Mouse (Mus musculus): ENCODE measurements around the gene Paqr4. TPM values are rescaled to one million over a fixed set of nuclear protein-coding genes. Genes with fewer than 3 reads are reported as not detected.
"Not testable (repeated sequence)": the region's sequence is repeated elsewhere in the genome, so short reads cannot be mapped to it uniquely, and the experiment has no call there.

Paqr4 gene
- 54.3 and 58.2 TPM in 2 replicates for polyA plus RNA-seq (2015; fragmentation: Nextera tagmentation; extraction: Ambion mirVana)

DNA sequence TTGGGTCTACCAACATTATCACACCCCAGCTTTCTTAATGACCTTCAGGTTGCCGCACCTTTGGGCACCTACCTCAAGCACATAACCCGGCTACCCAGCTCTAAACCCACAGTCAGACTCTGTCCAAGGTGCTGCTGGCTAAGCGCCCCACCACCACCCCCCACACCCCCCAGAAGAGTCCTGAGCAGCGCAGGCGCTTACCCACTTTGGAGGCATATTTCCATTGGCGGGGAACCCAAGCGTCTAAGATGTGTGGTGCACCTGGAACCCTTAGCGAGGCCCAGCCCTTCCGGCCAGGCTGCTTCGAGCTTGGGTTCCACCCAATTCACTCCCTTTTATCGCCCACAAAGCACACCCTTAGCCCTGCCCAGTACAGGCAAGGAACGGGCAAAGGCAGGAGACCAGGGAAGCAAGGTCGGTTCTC is at the start of gene Paqr4:
TSS of gene Paqr4 (minus strand) at position 270 of the 424 bp plus-strand sequence.
- H3K27ac ChIP-seq: peak within 1 kb of the TSS; percentile 90
- H3K4me3 ChIP-seq: peak within 1 kb of the TSS; percentile 76
- no peak; the same call in none of the 2 replicates for ATAC-seq (ENCODE audit: low FRiP score)
- H3K9ac ChIP-seq: peak within 1 kb of the TSS; percentile 90
- 5% methylated on average over 13 of the region's 13 CpGs for WGBS
- H3K9me3 ChIP-seq: no peaks in the 10 kb centered on the region
- H3K4me2 ChIP-seq: peak within 1 kb of the TSS; percentile 88
- peaks cover 51% of the 10 kb centered on the region for H3K27me3 ChIP-seq
- peaks cover 22% of the 10 kb centered on the region for H3K36me3 ChIP-seq
- peaks cover 53% of the 10 kb centered on the region for H3K4me1 ChIP-seq (replicated peaks)

DNA sequence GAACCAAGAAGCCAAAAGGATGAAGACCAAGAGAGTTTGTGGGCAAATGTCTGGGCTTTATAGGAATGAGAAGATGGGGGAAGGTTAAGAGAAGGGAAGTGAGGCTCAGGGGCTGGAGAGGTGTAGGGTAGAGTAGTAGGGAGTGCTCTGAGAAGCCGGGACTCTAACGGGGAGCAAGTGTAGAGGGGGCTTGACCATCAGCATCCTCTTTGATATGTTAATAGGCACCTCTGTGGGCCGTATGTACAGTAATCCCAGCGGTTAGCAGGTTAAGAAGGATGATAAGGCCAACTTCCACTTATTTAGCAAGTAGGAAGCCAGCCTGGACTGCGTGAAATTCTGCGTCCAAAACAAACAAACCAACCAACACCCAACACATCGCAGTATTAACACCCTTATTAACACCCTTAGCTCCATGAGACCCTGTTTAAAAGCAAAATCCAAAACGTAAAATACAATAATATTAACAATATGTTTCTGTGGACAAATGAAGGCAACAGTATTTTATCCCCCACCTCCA is 49.1 kb upstream of the Paqr4 start:
- peaks cover 45% of the 10 kb centered on the region for H3K4me1 ChIP-seq (replicated peaks)
- H3K27ac ChIP-seq: peak overlapping the region; percentile 98
- H3K36me3 ChIP-seq: no peaks in the 10 kb centered on the region
- H3K27me3 ChIP-seq: no peaks in the 10 kb centered on the region
- no peak for ATAC-seq (ENCODE audit: low FRiP score)
- H3K9ac ChIP-seq: peak overlapping the region; percentile 85
- H3K4me3 ChIP-seq: peak overlapping the region; percentile 45
- H3K4me2 ChIP-seq: peak overlapping the region; percentile 75
- H3K9me3 ChIP-seq: no peaks in the 10 kb centered on the region
- WGBS: 16% methylated on average over 8 of the region's 8 CpGs

DNA sequence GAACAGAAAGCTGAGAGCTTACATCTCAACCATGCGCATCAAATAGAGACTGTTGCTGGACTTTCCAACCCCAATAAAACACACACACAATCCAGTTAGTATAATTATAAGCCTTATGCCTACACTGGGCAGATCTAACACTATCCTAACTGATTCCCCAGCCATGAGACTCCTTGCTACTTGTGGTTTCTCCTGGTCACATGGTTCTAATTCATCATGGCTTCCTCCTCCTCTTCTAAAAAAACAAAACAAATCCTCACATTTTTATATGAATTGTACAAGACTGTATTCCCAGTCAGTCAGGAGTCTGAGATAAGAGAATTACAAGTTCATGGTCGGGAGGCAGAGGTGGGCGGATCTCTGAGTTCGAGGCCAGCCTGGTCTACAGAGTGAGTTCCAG is 48.3 kb upstream of the Paqr4 start:
- no peak for ATAC-seq (ENCODE audit: low FRiP score)
- Histone ChIP-seq H3K9ac (no peak overlapping the region), H3K27me3 (no peaks in the 10 kb centered on the region), H3K4me2 (no peak overlapping the region), H3K9me3 (no peaks in the 10 kb centered on the region), H3K36me3 (no peaks in the 10 kb centered on the region), H3K27ac (no peak overlapping the region), H3K4me3 (no peak overlapping the region), H3K4me1 (replicated peaks) (peaks cover 45% of the 10 kb centered on the region)
- 89% methylated on average over 4 of the region's 4 CpGs for WGBS

DNA sequence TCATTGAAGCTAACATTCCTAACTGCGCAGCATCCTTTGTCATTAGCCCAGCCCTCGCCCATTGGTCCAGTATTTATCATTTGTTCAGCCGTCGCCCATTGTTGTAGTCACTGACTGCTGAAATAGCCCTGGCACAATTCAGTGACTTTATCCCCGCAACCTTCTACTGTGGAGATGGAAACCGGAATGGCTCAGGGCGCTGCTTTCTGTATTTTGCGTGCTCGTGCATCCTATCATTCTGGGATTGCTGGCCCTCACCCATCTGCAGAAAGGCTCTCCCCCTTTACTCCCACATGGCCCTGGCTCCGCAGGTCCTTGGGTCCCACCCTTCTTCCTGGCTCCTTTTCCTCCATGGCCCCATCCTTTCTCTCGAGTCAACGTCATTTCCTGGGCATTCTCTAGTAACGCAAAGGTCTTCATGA is 45.9 kb upstream of the Paqr4 start:
- H3K9me3 ChIP-seq: no peaks in the 10 kb centered on the region
- WGBS: 7% methylated on average over 13 of the region's 13 CpGs
- no peaks in the 10 kb centered on the region for H3K27me3 ChIP-seq
- H3K4me2 ChIP-seq: peak overlapping the region; percentile 70
- H3K4me3 ChIP-seq: peak overlapping the region; percentile 66
- peaks cover 33% of the 10 kb centered on the region for H3K4me1 ChIP-seq (replicated peaks)
- H3K9ac ChIP-seq: peak overlapping the region; percentile 89
- no peaks in the 10 kb centered on the region for H3K36me3 ChIP-seq
- H3K27ac ChIP-seq: peak overlapping the region; percentile 97
- ATAC-seq (ENCODE audit: low FRiP score): peak; percentile 74

DNA sequence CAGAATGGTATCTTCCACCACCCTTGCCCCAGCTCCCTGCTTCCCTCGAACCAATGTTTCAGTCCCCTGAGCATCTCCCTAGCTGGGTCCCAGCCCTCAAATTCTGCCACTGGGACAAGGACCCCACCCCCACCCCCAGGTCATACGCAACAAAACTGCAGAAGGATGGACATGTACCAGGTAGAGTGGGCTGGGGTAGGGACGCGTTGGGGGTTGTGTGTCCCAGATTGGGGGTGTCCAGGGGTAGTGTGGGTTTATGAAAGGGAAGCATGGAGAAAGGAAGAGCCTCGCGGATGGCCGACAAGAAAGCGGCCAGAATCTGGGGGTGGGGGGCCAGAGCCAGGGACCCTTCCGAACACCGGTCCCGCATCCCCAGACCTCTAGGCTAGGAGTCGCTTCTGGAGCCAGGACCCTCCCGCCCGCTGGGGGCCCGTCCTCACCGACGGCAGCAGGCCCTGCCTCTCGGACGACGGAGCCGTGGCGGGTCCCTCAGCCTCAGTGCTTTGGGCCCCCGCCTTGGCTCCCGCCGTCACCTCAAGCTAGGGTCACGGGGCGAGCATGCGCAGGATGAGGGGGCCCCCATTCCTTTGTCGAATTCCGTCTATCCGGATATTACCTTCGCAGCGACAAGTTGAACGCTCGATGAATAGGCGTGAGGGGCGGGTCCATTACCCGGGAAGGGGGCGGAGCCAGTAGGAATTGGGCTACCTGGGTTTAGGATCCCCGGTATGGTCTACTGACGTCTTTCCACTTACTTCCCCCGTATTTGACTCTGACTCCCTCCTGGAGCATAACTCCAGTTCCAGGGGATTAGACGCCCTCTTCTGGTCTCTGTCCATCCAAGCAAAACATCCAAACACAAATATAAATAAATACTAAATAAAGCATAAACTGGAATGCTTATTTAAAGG is 45.1 kb upstream of the Paqr4 start, which contains the start of gene Flywch2:
TSS of gene Flywch2 (minus strand) at position 521 of the 911 bp plus-strand sequence.
- Histone ChIP-seq H3K9me3 (no peaks in the 10 kb centered on the region), H3K27ac (peak within 1 kb of the TSS; percentile 97), H3K27me3 (no peaks in the 10 kb centered on the region), H3K4me2 (peak within 1 kb of the TSS; percentile 70), H3K36me3 (no peaks in the 10 kb centered on the region), H3K4me1 (replicated peaks) (peaks cover 26% of the 10 kb centered on the region), H3K9ac (peak within 1 kb of the TSS; percentile 89), H3K4me3 (peak within 1 kb of the TSS; percentile 66)
- WGBS: 2% methylated on average over 43 of the region's 43 CpGs
- ATAC-seq (ENCODE audit: low FRiP score): peak; percentile 90

DNA sequence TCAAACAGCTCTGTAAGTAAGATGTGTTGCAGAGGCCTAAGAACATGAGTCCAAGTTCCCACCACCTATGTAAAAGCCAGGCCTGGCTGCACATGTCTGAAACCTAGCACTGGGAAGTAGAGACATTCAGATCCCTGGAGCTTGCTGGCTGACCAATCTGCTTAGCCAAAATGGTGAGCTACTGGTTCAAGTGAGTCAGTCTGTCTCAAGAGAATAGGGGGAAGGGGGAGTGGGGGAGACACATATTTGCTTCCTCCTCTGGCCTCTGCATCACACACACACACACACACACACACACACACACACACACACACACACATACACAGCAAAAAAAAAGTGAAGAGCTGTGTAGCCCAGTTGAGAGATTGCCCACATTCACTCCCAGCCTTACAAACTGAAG is 42.7 kb upstream of the Paqr4 start:
- Histone ChIP-seq H3K27me3 (no peaks in the 10 kb centered on the region), H3K4me3 (no peak overlapping the region), H3K4me2 (no peak overlapping the region), H3K9me3 (no peaks in the 10 kb centered on the region), H3K9ac (no peak overlapping the region), H3K27ac (no peak overlapping the region), H3K4me1 (replicated peaks) (peaks cover 12% of the 10 kb centered on the region), H3K36me3 (peaks cover 7% of the 10 kb centered on the region; the same call in 1 of the 2 replicates)
- no peak for ATAC-seq (ENCODE audit: low FRiP score)

DNA sequence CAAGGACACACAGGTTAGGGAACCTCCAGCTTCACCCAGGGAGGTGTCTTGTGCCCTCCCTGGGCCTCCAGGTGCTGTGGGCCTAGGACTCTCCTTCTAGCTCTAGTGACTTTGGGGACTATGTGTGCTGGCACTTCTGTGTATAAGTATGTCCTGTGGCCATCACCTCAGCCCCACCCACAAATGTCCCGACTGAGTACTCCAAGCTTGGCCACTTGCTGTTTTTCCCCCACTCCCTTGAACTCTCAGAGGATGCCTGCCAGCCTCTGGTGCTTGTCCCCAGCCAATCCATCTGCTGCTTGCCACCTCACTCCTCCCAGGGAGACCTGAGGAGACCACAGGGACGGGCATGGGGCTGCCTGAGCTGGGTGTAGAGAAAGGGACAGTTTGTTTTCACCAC is 37.8 kb upstream of the Paqr4 start:
- H3K4me2 ChIP-seq: no peak overlapping the region
- H3K4me3 ChIP-seq: no peak overlapping the region
- 0 out of 2 replicates have a peak overlapping the region, but pooled peaks have one; percentile 8 for H3K27ac ChIP-seq
- 0 out of 2 replicates have a peak overlapping the region, but pooled peaks have one; percentile 19 for H3K9ac ChIP-seq
- peaks cover 9% of the 10 kb centered on the region; the same call in 1 of the 2 replicates for H3K36me3 ChIP-seq
- ATAC-seq (ENCODE audit: low FRiP score): no peak
- H3K4me1 ChIP-seq (replicated peaks): 0 out of 2 replicates have a peak, but pooled peaks cover 4% of the 10 kb centered on the region
- H3K27me3 ChIP-seq: no peaks in the 10 kb centered on the region
- WGBS: 67% methylated on average over 2 of the region's 2 CpGs
- no peaks in the 10 kb centered on the region for H3K9me3 ChIP-seq

DNA sequence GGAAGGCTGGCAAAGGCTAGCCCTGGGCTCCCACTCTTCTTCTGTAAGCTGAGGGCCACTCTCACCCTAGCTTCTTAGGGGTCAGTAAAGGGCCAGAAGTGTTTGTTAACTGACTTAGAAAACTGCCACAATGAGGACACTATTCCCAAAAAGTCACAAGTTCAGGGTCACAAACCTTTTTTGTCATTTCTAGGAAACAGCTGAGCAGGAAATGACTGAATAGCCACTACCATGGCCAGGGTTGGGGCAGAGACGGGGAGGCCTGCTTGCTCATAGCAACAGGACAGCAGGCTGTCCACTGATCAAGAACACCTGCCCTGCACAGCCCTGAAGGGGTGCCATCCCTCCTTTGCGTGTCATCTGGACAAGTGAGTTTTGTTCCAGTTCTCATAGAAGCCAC is 36.5 kb upstream of the Paqr4 start:
- 68% methylated on average over 2 of the region's 2 CpGs for WGBS
- Histone ChIP-seq H3K9ac (no peak overlapping the region), H3K4me3 (no peak overlapping the region), H3K27me3 (no peaks in the 10 kb centered on the region), H3K4me1 (replicated peaks) (0 out of 2 replicates have a peak, but pooled peaks cover 4% of the 10 kb centered on the region), H3K27ac (no peak overlapping the region), H3K36me3 (peaks cover 9% of the 10 kb centered on the region; the same call in 1 of the 2 replicates), H3K4me2 (no peak overlapping the region), H3K9me3 (no peaks in the 10 kb centered on the region)
- ATAC-seq (ENCODE audit: low FRiP score): no peak

DNA sequence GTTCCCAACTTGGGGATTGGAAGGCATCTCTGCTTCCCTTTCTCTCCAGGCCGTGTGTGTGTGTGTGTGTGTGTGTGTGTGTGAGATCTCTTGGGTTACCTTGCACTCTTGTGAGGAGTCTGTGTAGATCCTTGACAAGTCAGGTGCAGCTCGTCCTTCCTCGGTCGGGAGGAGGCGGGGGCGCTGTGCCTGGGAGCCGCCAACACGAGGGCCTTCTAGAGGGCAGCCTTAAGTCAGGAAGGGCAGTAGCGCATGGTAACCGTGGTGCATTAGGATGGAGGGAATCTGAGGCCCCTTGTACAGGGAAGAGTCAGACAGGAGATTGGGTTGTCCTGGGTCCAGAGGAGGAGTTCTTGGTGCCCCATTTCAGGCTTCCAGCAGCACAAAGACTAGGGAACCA is 35.5 kb upstream of the Paqr4 start:
- 79% methylated on average over 10 of the region's 10 CpGs for WGBS
- no peak overlapping the region for H3K27ac ChIP-seq
- H3K9ac ChIP-seq: no peak overlapping the region
- H3K4me1 ChIP-seq (replicated peaks): 0 out of 2 replicates have a peak, but pooled peaks cover 4% of the 10 kb centered on the region
- peaks cover 9% of the 10 kb centered on the region; the same call in 1 of the 2 replicates for H3K36me3 ChIP-seq
- H3K4me2 ChIP-seq: no peak overlapping the region
- H3K4me3 ChIP-seq: no peak overlapping the region
- H3K27me3 ChIP-seq: no peaks in the 10 kb centered on the region
- ATAC-seq (ENCODE audit: low FRiP score): no peak
- no peaks in the 10 kb centered on the region for H3K9me3 ChIP-seq

DNA sequence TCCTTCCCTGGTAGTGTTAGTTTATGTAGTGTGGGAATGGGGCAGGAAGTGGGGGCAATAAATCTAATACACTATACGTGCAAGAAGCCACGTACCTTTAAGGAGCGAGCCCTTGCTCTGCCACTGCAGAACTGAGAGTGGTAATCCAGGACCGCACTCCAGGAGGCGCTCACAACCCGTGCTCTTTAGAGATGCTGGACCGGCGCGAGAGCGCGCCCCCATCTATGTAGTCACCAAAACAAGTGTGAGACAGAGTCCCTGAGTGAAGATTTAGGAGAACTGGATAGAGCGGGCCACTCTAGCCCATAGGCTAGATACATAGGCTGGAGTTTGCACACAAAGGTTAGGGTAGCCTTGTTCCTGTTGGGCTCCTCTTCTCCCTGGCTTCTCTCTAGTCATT is 33.4 kb upstream of the Paqr4 start:
- Histone ChIP-seq H3K4me2 (no peak overlapping the region), H3K4me3 (no peak overlapping the region), H3K36me3 (peaks cover 5% of the 10 kb centered on the region; the same call in 1 of the 2 replicates), H3K4me1 (replicated peaks) (peaks cover 18% of the 10 kb centered on the region), H3K9me3 (no peaks in the 10 kb centered on the region), H3K9ac (0 out of 2 replicates have a peak overlapping the region, but pooled peaks have one; percentile 6), H3K27ac (no peak overlapping the region), H3K27me3 (no peaks in the 10 kb centered on the region)
- no peak for ATAC-seq (ENCODE audit: low FRiP score)
- WGBS: 6% methylated on average over 12 of the region's 12 CpGs

DNA sequence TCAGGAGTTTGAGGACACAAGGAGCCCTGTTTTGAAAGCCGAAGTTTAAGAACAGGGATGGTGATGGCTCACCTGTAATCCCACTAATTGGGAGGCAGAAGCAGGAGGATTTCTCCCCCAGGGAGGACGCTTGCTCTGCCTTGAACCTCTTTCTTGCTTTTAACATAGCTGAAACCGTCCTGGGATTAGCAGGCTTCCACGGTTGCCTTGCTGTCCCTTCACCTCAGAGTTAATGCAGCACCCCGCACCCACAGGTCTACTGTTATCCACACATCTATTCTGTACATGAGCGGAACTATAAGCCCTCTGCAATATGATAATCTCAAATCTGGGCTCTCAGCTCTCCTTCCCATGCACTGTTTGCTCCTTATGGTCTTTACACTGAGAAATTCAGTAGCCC is 33.0 kb upstream of the Paqr4 start:
- Histone ChIP-seq H3K4me3 (no peak overlapping the region), H3K9ac (0 out of 2 replicates have a peak overlapping the region, but pooled peaks have one; percentile 19), H3K36me3 (peaks cover 6% of the 10 kb centered on the region), H3K27ac (no peak overlapping the region), H3K9me3 (no peaks in the 10 kb centered on the region), H3K4me2 (no peak overlapping the region), H3K27me3 (no peaks in the 10 kb centered on the region), H3K4me1 (replicated peaks) (peaks cover 22% of the 10 kb centered on the region)
- 75% methylated on average over 6 of the region's 6 CpGs for WGBS
- ATAC-seq (ENCODE audit: low FRiP score): no peak

DNA sequence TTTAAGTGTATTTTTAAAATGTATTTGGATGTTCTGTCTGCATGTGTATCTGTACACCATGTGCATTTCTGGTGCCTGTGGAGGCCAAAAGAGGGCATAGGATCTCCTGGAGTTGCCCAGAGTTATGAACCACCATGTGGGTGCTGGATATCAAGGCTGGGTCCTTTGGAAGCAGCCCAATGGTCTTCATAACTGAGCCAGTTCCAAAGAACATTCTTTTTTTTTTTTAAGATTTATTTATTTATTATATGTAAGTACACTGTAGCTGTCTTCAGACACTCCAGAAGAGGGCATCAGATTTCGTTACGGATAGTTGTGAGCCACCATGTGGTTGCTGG is 31.5 kb upstream of the Paqr4 start:
- H3K27me3 ChIP-seq; H3K9me3 ChIP-seq; H3K9ac ChIP-seq; ATAC-seq (ENCODE audit: low FRiP score): not testable (repeated sequence)
- Histone ChIP-seq H3K4me2 (peak overlapping the region; percentile 71), H3K4me1 (replicated peaks) (peaks cover 23% of the 10 kb centered on the region), H3K36me3 (peaks cover 17% of the 10 kb centered on the region), H3K27ac (peak overlapping the region; percentile 94; the same call in 1 of the 2 replicates), H3K4me3 (peak overlapping the region; percentile 93)
- WGBS: 76% methylated on average over 2 of the region's 2 CpGs
